In genomic region chr11:60509500-60509899, GRCm38 (mm10) we compare ENCODE assay signal across 8 mouse cellular contexts. TPM values are rescaled to one million over a fixed set of nuclear protein-coding genes. Genes with fewer than 3 reads are reported as not detected.
A peak's percentile ranks its signal among the peaks of the same experiment; 100 is the strongest.
DNase-seq lines count a peak whose midpoint lies in the region; ATAC-seq and TF ChIP-seq lines count a peak whose summit lies in the region.

No protein-coding gene starts in this region.

- peaks cover 18% of the 10 kb centered on the region for H3K27me3 ChIP-seq in neural tube, embryonic 11.5 days (ENCODE audit: control insufficient read depth, insufficient read depth, low read length)
- no peaks in the 10 kb centered on the region; the same call in 1 of the 2 replicates for H3K27me3 ChIP-seq in embryonic facial prominence, embryonic 15.5 days
- 0 out of 2 replicates have a peak, but pooled peaks cover 6% of the 10 kb centered on the region for H3K27me3 ChIP-seq in intestine, postnatal 0 days (replicated peaks; ENCODE audit: control insufficient read depth, insufficient read depth, low read length)

- no peaks in the 10 kb centered on the region for H3K9me3 ChIP-seq in neural tube, embryonic 11.5 days (ENCODE audit: control insufficient read depth, low read length)
- no peaks in the 10 kb centered on the region for H3K9me3 ChIP-seq in embryonic facial prominence, embryonic 15.5 days (replicated peaks)
- no peaks in the 10 kb centered on the region for H3K9me3 ChIP-seq in intestine, postnatal 0 days (ENCODE audit: control insufficient read depth)

- no peaks in the 10 kb centered on the region for H3K36me3 ChIP-seq in neural tube, embryonic 11.5 days (ENCODE audit: control insufficient read depth, insufficient read depth, low read length)
- H3K36me3 ChIP-seq in embryonic facial prominence, embryonic 15.5 days = no peaks in the 10 kb centered on the region
- H3K36me3 ChIP-seq in intestine, postnatal 0 days (ENCODE audit: control insufficient read depth, insufficient read depth) = no peaks in the 10 kb centered on the region

- peak overlapping the region; percentile 47 for H3K9ac ChIP-seq in neural tube, embryonic 11.5 days (ENCODE audit: low read length)
- H3K9ac ChIP-seq in embryonic facial prominence, embryonic 15.5 days = peak overlapping the region; percentile 16
- H3K9ac ChIP-seq in intestine, postnatal 0 days (ENCODE audit: low read depth, low read length) = 0 out of 2 replicates have a peak overlapping the region, but pooled peaks have one; percentile 34

- H3K4me2 ChIP-seq in neural tube, embryonic 11.5 days (ENCODE audit: low read depth) = peak overlapping the region; percentile 52
- peak overlapping the region; percentile 62 for H3K4me2 ChIP-seq in embryonic facial prominence, embryonic 15.5 days (replicated peaks)
- H3K4me2 ChIP-seq in intestine, postnatal 0 days (replicated peaks; ENCODE audit: low read depth) = peak overlapping the region; percentile 74

- ATAC-seq in neural tube, embryonic 11.5 days (ENCODE audit: insufficient read depth, low FRiP score, low TSS enrichment) = no peak
- ATAC-seq in embryonic facial prominence, embryonic 15.5 days (ENCODE audit: insufficient number of reproducible peaks, low FRiP score, low TSS enrichment, low read depth) = peak; percentile 58; the same call in 1 of the 2 replicates
- ATAC-seq in intestine, postnatal 0 days = peak; percentile 68
- ATAC-seq in megakaryocyte progenitor cell, adult 5-6 weeks (replicated peaks; ENCODE audit: poor library complexity) = peak; percentile 42

- H3K4me3 ChIP-seq in neural tube, embryonic 11.5 days (ENCODE audit: low read depth, low read length) = peak overlapping the region; percentile 25
- peak overlapping the region; percentile 40 for H3K4me3 ChIP-seq in embryonic facial prominence, embryonic 15.5 days (replicated peaks)
- H3K4me3 ChIP-seq in intestine, postnatal 0 days (ENCODE audit: low read depth, low read length) = peak overlapping the region; percentile 37

- peak; percentile 45 for DNase-seq in neural tube, embryonic 11.5 days (ENCODE audit: low spot score)
- no peak for DNase-seq in neural tube, embryonic 10.5 days (ENCODE audit: extremely low spot score, low spot score)
- DNase-seq in thymus, postnatal 14 days = peak; percentile 28
- DNase-seq in frontal cortex, postnatal 25 days (ENCODE audit: low spot score in 2 of 2) = no peak
- no peak for DNase-seq in gastrocnemius, postnatal 25 days

- H3K27ac ChIP-seq in neural tube, embryonic 11.5 days (ENCODE audit: low read depth, low read length) = no peak overlapping the region
- no peak overlapping the region for H3K27ac ChIP-seq in embryonic facial prominence, embryonic 15.5 days (replicated peaks)
- no peak overlapping the region for H3K27ac ChIP-seq in intestine, postnatal 0 days (ENCODE audit: low read depth, low read length)

- no peak for TF ChIP-seq CTCF in intestine, postnatal 0 days (IDR thresholded peaks at IDR 0.05; ENCODE audit: low read depth)

- no peaks in the 10 kb centered on the region; the same call in 1 of the 2 replicates for H3K4me1 ChIP-seq in neural tube, embryonic 11.5 days (ENCODE audit: control insufficient read depth, insufficient read depth, low read length)
- H3K4me1 ChIP-seq in embryonic facial prominence, embryonic 15.5 days = peaks cover 10% of the 10 kb centered on the region
- 0 out of 2 replicates have a peak, but pooled peaks cover 2% of the 10 kb centered on the region for H3K4me1 ChIP-seq in intestine, postnatal 0 days (replicated peaks; ENCODE audit: control insufficient read depth, insufficient read depth, low read length)

- under 1% methylated on average over 25 of the region's 25 CpGs for WGBS in neural tube, embryonic 11.5 days
- under 1% methylated on average over 25 of the region's 25 CpGs for WGBS in embryonic facial prominence, embryonic 15.5 days
- under 1% methylated on average over 25 of the region's 25 CpGs for WGBS in intestine, postnatal 0 days

RNA-seq across cellular contexts. Expression of gene Alkbh5, which starts 26.7 kb away (rescaled TPM):
- 29.7 and 31.5 TPM in 2 replicates for polyA plus RNA-seq in neural tube, embryonic 11.5 days (2014; fragmentation: Nextera tagmentation; extraction: Ambion mirVana)
- 36.8 and 38.6 TPM in 2 replicates for polyA plus RNA-seq in embryonic facial prominence, embryonic 15.5 days (2015; fragmentation: Nextera tagmentation; extraction: Ambion mirVana)
- polyA plus RNA-seq in intestine, postnatal 0 days (2015; fragmentation: Nextera tagmentation; extraction: Ambion mirVana) = 37.3 and 41.7 TPM in 2 replicates
- total RNA-seq in megakaryocyte progenitor cell, adult 5-6 weeks (2015) = 29.8 and 30.5 TPM in 2 replicates
- total RNA-seq in megakaryocyte progenitor cell, adult 5-6 weeks (2017) = 26.8 and 29.3 TPM in 2 replicates
- 10 to 100 TPM; 89.1 to 99.7 TPM for total RNA-seq in gastrocnemius, postnatal 25 days (2021)

RNA-seq across cellular contexts. Expression of gene Myo15, which starts 40.4 kb away (rescaled TPM):
- 0.09 and 0.27 TPM in 2 replicates for polyA plus RNA-seq in neural tube, embryonic 11.5 days (2014; fragmentation: Nextera tagmentation; extraction: Ambion mirVana)
- polyA plus RNA-seq in embryonic facial prominence, embryonic 15.5 days (2015; fragmentation: Nextera tagmentation; extraction: Ambion mirVana) = 0.38 and 0.43 TPM in 2 replicates
- polyA plus RNA-seq in intestine, postnatal 0 days (2015; fragmentation: Nextera tagmentation; extraction: Ambion mirVana) = 0.03 and 0.05 TPM in 2 replicates
- 0.02 TPM in 2 replicates for total RNA-seq in megakaryocyte progenitor cell, adult 5-6 weeks (2015)
- 0.07 TPM in 1 of 2 replicates, not detected in the other for total RNA-seq in megakaryocyte progenitor cell, adult 5-6 weeks (2017)
- under 1 TPM in 1 of 2 experiments, not detected in 1; 0.03 TPM for total RNA-seq in gastrocnemius, postnatal 25 days (2021)

RNA-seq across cellular contexts. Expression of gene Drg2, which starts 55.1 kb away (rescaled TPM):
- 126 and 132 TPM in 2 replicates for polyA plus RNA-seq in neural tube, embryonic 11.5 days (2014; fragmentation: Nextera tagmentation; extraction: Ambion mirVana)
- 100 and 106 TPM in 2 replicates for polyA plus RNA-seq in embryonic facial prominence, embryonic 15.5 days (2015; fragmentation: Nextera tagmentation; extraction: Ambion mirVana)
- polyA plus RNA-seq in intestine, postnatal 0 days (2015; fragmentation: Nextera tagmentation; extraction: Ambion mirVana) = 40.9 and 41.7 TPM in 2 replicates
- total RNA-seq in megakaryocyte progenitor cell, adult 5-6 weeks (2015) = 34.4 and 39.0 TPM in 2 replicates
- 57.7 and 58.8 TPM in 2 replicates for total RNA-seq in megakaryocyte progenitor cell, adult 5-6 weeks (2017)
- total RNA-seq in gastrocnemius, postnatal 25 days (2021) = 10 to 100 TPM; 22.5 to 24.2 TPM

Comparison
In these comparisons a context has a peak if more than half of its experiments do, and no peak if none do; other contexts are left out.
1. DNase-seq: peak in neural tube, embryonic 11.5 days (single experiment) and thymus, postnatal 14 days (single experiment); none in neural tube, embryonic 10.5 days (single experiment), frontal cortex, postnatal 25 days (0 of 2) and gastrocnemius, postnatal 25 days (single experiment).
2. Peak in every context shown above with its lines, with median percentiles within 50 percentile points of each other: H3K4me2 ChIP-seq, H3K4me3 ChIP-seq and H3K9ac ChIP-seq.